Mouse (Mus musculus) intestine, embryonic 16.5 days (tissue): ENCODE data around the gene Lipt2. TPM values are rescaled to one million over a fixed set of nuclear protein-coding genes. Genes with fewer than 3 reads are reported as not detected.

ENCODE experiments used
- ATAC-seq: fragments of 200-750 bp; cut with Nextera tagmentation; 2 replicates; pipeline ENCODE4 v1.8.0; 2017; ENCODE audit warnings: moderate TSS enrichment, moderate library complexity
- H3K27ac ChIP-seq: fragments of 300-500 bp; sonication (generic); 2 replicates; pipeline ENCODE4 v1.5.1; 2014; ENCODE audit warnings: mild to moderate bottlenecking, low read length
- H3K27me3 ChIP-seq: fragments of 300-500 bp; sonication (generic); replicated peaks from 2 replicates; pipeline ENCODE4 v1.6.1; 2014; ENCODE audit warnings: low read length, control low read depth, mixed read lengths; ENCODE audit not compliant: control insufficient read depth, insufficient read depth
- H3K36me3 ChIP-seq: fragments of 300-500 bp; sonication (generic); 2 replicates; pipeline ENCODE4 v1.6.1; 2014; ENCODE audit warnings: low read length, control low read depth; ENCODE audit not compliant: control insufficient read depth, insufficient read depth
- H3K4me1 ChIP-seq: fragments of 300-500 bp; sonication (generic); 2 replicates; pipeline ENCODE4 v1.6.1; 2014; ENCODE audit warnings: low read length, control low read depth, mixed read lengths; ENCODE audit not compliant: control insufficient read depth, insufficient read depth
- H3K4me2 ChIP-seq: fragments of 300-500 bp; sonication (generic); 2 replicates; pipeline ENCODE4 v1.6.1; 2014; ENCODE audit warnings: low read depth, low read length, control low read depth
- H3K4me3 ChIP-seq: fragments of 300-500 bp; sonication (generic); 2 replicates; pipeline ENCODE4 v1.5.1; 2014; ENCODE audit warnings: mild to moderate bottlenecking, low read length
- H3K9ac ChIP-seq: fragments of 300-500 bp; sonication (generic); 2 replicates; pipeline ENCODE4 v1.6.1; 2014; ENCODE audit warnings: low read depth, low read length
- H3K9me3 ChIP-seq: fragments of 300-500 bp; sonication (generic); 2 replicates; pipeline ENCODE4 v1.6.1; 2016; ENCODE audit warnings: low read length, control low read depth; ENCODE audit not compliant: control insufficient read depth
- WGBS: fragments of 180-500 bp; shearing (Covaris S2); extraction: QIAGEN DNeasy Blood & Tissue Kit; methylation state at CpG from one replicate; pipeline ENCODE4 v1.1.7; 2014; 5-methylcytosine and 5-hydroxymethylcytosine counted together
- polyA plus RNA-seq: library from polyadenylated mRNA; unstranded; fragments of >200 nt; fragmentation: Nextera tagmentation; extraction: Ambion mirVana; gene quantifications from 2 replicates; pipeline ENCODE4 v1.2.1, GENCODE M21; 2015

Gene Lipt2
- polyA plus RNA-seq, 1 experiment from 2014 or later = 15.6 TPM

- H3K4me1 ChIP-seq = no peaks in the 10 kb centered on the region
- H3K9me3 ChIP-seq = no peaks in the 10 kb centered on the region
- no peak overlapping the region for H3K27ac ChIP-seq
- H3K27me3 ChIP-seq = no peaks in the 10 kb centered on the region
- 59% methylated on average over 7 of the region's 7 CpGs for WGBS
- peak; percentile 62 for ATAC-seq
- no peaks in the 10 kb centered on the region for H3K36me3 ChIP-seq
- no peak overlapping the region for H3K4me3 ChIP-seq
- H3K4me2 ChIP-seq = no peak overlapping the region
- no peak overlapping the region for H3K9ac ChIP-seq
Measured at GRCm38 (mm10) chr7:100126514-100126913, 32.6 kb upstream of the Lipt2 start.

- Histone ChIP-seq H3K36me3 (no peaks in the 10 kb centered on the region), H3K9ac (no peak overlapping the region), H3K4me1 (peaks cover 2% of the 10 kb centered on the region; the same call in 1 of the 2 replicates), H3K27me3 (no peaks in the 10 kb centered on the region), H3K4me2 (no peak overlapping the region), H3K27ac (no peak overlapping the region), H3K9me3 (no peaks in the 10 kb centered on the region), H3K4me3 (no peak overlapping the region)
- 77% methylated on average over 7 of the region's 7 CpGs for WGBS
- peak; percentile 19; the same call in 1 of the 2 replicates for ATAC-seq
Measured at GRCm38 (mm10) chr7:100128262-100129041, 30.6 kb upstream of the Lipt2 start.

- Histone ChIP-seq H3K4me1 (peaks cover 2% of the 10 kb centered on the region; the same call in 1 of the 2 replicates), H3K27me3 (no peaks in the 10 kb centered on the region), H3K27ac (no peak overlapping the region), H3K9me3 (no peaks in the 10 kb centered on the region), H3K9ac (no peak overlapping the region), H3K4me2 (no peak overlapping the region), H3K4me3 (no peak overlapping the region), H3K36me3 (no peaks in the 10 kb centered on the region)
- ATAC-seq = no peak
- WGBS = 51% methylated on average over 6 of the region's 6 CpGs
Measured at GRCm38 (mm10) chr7:100130592-100130991, 28.5 kb upstream of the Lipt2 start.

GRCm38 (mm10) chr7:100132379-100132778, 26.7 kb upstream of the Lipt2 start:
- no peaks in the 10 kb centered on the region for H3K27me3 ChIP-seq
- no peak overlapping the region for H3K4me3 ChIP-seq

GRCm38 (mm10) chr7:100137038-100137437, 22.0 kb upstream of the Lipt2 start:
- peaks cover 2% of the 10 kb centered on the region; the same call in 1 of the 2 replicates for H3K4me1 ChIP-seq
- H3K36me3 ChIP-seq = no peaks in the 10 kb centered on the region
- H3K27me3 ChIP-seq = no peaks in the 10 kb centered on the region
- no peaks in the 10 kb centered on the region for H3K9me3 ChIP-seq
- no peak overlapping the region for H3K9ac ChIP-seq
- no peak for ATAC-seq
- 75% methylated on average over 9 of the region's 9 CpGs for WGBS
- H3K4me3 ChIP-seq = no peak overlapping the region
- no peak overlapping the region for H3K4me2 ChIP-seq
- no peak overlapping the region for H3K27ac ChIP-seq

More at GRCm38 (mm10) chr7:100132379-100132778, 26.7 kb upstream of the Lipt2 start:
- peak; percentile 53 for ATAC-seq
- Histone ChIP-seq H3K4me1 (peaks cover 2% of the 10 kb centered on the region; the same call in 1 of the 2 replicates), H3K27ac (no peak overlapping the region), H3K9me3 (no peaks in the 10 kb centered on the region), H3K4me2 (no peak overlapping the region), H3K9ac (no peak overlapping the region), H3K36me3 (no peaks in the 10 kb centered on the region)
- WGBS = 60% methylated on average over 1 of the region's 1 CpGs

GRCm38 (mm10) chr7:100138075-100138474, 21.0 kb upstream of the Lipt2 start:
- ATAC-seq = no peak
- Histone ChIP-seq H3K27ac (no peak overlapping the region), H3K9ac (no peak overlapping the region), H3K4me1 (no peaks in the 10 kb centered on the region), H3K9me3 (no peaks in the 10 kb centered on the region), H3K36me3 (no peaks in the 10 kb centered on the region), H3K4me3 (no peak overlapping the region), H3K4me2 (no peak overlapping the region), H3K27me3 (no peaks in the 10 kb centered on the region)
- 92% methylated on average over 4 of the region's 4 CpGs for WGBS

GRCm38 (mm10) chr7:100140591-100140990, 18.5 kb upstream of the Lipt2 start:
- WGBS = 76% methylated on average over 1 of the region's 1 CpGs
- no peak overlapping the region for H3K4me3 ChIP-seq
- no peak overlapping the region for H3K4me2 ChIP-seq
- H3K9me3 ChIP-seq = no peaks in the 10 kb centered on the region
- ATAC-seq = no peak
- H3K4me1 ChIP-seq = no peaks in the 10 kb centered on the region
- no peak overlapping the region for H3K9ac ChIP-seq
- H3K27ac ChIP-seq = no peak overlapping the region
- no peaks in the 10 kb centered on the region for H3K36me3 ChIP-seq
- H3K27me3 ChIP-seq = no peaks in the 10 kb centered on the region

GRCm38 (mm10) chr7:100148586-100148985, 10.5 kb upstream of the Lipt2 start:
- Histone ChIP-seq H3K4me1 (no peaks in the 10 kb centered on the region), H3K27me3 (no peaks in the 10 kb centered on the region), H3K9me3 (no peaks in the 10 kb centered on the region), H3K36me3 (no peaks in the 10 kb centered on the region), H3K9ac (no peak overlapping the region), H3K4me3 (no peak overlapping the region), H3K27ac (no peak overlapping the region), H3K4me2 (no peak overlapping the region)
- ATAC-seq = no peak
- 85% methylated on average over 4 of the region's 4 CpGs for WGBS

- Histone ChIP-seq H3K27ac (no peak overlapping the region), H3K9ac (no peak overlapping the region), H3K4me3 (no peak overlapping the region), H3K27me3 (no peaks in the 10 kb centered on the region), H3K4me1 (no peaks in the 10 kb centered on the region), H3K9me3 (no peaks in the 10 kb centered on the region), H3K4me2 (no peak overlapping the region), H3K36me3 (no peaks in the 10 kb centered on the region)
- 68% methylated on average over 10 of the region's 10 CpGs for WGBS
- ATAC-seq = no peak
Measured at GRCm38 (mm10) chr7:100150086-100150485, 9.0 kb upstream of the Lipt2 start.
